Mouse (Mus musculus) myocyte (in vitro differentiated cells): ENCODE data around the gene Elmod1.

Source experiments
- MYOD1 ChIP-seq, 3 experiments: IDR thresholded peaks; one replicate each; pipeline ENCODE4 v1.6.1; 2011; ENCODE audit warnings: control low read depth in 2 of 3, low read depth in 2 of 3, mild to moderate bottlenecking in 2 of 3, moderate library complexity in 1 of 3; ENCODE audit not compliant: insufficient read length in 2 of 3, control insufficient read depth in 1 of 3
- POLR2A ChIP-seq: IDR thresholded peaks from one replicate; pipeline ENCODE4 v1.6.1; 2011; ENCODE audit warnings: low read depth, mild to moderate bottlenecking, control low read depth, moderate library complexity; ENCODE audit not compliant: insufficient read length
- REST ChIP-seq: IDR thresholded peaks from one replicate; pipeline ENCODE4 v1.6.1; 2011; ENCODE audit warnings: mild to moderate bottlenecking, control low read depth, moderate library complexity; ENCODE audit not compliant: insufficient read depth, insufficient read length

GRCm38 (mm10) chr9:53967610-53968368 is 7.3 kb downstream of the Elmod1 start:
- TF ChIP-seq POLR2A (no peak), REST (no peak), MYOD1 (IDR thresholded peaks at IDR 0.05; ENCODE audit: control insufficient read depth in 1 of 3, insufficient read length in 2 of 3, low read depth in 2 of 3) (no peak)
